Mouse (Mus musculus): ENCODE results near the gene Kif26a.
A peak's percentile ranks its signal among the peaks of the same experiment; 100 is the strongest.

Gene Kif26a

GRCm38 (mm10) chr12:112210622-112211021 lies 64.6 kb downstream of the Kif26a start:
- DNase-seq (ENCODE audit: extremely low read depth, insufficient read length, low spot score): no peak

DNA sequence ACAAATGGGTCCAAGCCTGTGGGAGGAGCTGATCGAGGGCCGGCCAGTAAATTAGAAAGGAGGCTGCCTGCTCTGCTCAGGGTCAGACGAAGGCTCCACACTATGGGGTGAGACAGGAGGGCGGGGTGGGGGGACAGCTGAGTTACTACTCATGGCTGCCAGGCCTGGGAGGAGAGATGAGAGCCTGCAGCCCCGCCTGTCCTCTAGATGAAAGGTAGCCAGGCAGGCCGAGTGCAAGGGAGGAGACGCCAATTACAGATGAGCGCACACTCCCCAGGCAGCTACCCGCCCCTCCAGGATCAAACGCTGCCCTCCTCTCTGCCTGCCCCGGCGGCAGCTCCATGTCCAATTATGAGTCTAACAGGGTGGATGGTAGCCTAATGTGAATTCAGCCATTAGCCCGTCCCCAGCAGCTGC lies 68.4 kb downstream of the Kif26a start:
- no peak for DNase-seq (ENCODE audit: extremely low read depth, insufficient read length, low spot score)

- no peak for DNase-seq (ENCODE audit: extremely low read depth, insufficient read length, low spot score)
Measured at GRCm38 (mm10) chr12:112215545-112215944, 69.5 kb downstream of the Kif26a start.

GRCm38 (mm10) chr12:112217021-112217420 lies 71.0 kb downstream of the Kif26a start:
- DNase-seq (ENCODE audit: extremely low read depth, insufficient read length, low spot score): no peak

- no peak for DNase-seq (ENCODE audit: extremely low read depth, insufficient read length, low spot score)
Measured at GRCm38 (mm10) chr12:112217681-112218080, 71.7 kb downstream of the Kif26a start.

DNA sequence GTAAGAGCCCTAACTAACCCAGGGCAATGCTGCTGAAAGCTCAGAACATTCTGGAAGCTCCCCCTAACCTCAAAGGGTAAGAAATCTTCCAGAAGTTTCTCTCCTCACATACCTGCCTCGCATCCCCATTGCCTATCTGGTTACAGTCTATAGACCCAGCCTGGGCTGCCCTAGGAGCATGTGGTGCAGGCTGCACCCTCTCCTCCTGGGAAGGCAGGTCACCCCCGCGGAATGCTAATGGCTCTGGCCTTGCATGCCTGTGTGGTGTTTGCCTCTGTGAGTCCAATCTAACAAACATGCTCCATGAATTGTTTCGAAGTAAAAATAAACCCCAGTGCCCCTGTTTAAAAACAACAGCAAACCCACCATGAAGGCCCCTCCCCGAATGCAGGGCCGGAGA lies 75.3 kb downstream of the Kif26a start:
- no peak for DNase-seq (ENCODE audit: extremely low read depth, insufficient read length, low spot score)

- no peak for DNase-seq (ENCODE audit: extremely low read depth, insufficient read length, low spot score)
Measured at GRCm38 (mm10) chr12:112221754-112222439, 75.9 kb downstream of the Kif26a start.

DNA sequence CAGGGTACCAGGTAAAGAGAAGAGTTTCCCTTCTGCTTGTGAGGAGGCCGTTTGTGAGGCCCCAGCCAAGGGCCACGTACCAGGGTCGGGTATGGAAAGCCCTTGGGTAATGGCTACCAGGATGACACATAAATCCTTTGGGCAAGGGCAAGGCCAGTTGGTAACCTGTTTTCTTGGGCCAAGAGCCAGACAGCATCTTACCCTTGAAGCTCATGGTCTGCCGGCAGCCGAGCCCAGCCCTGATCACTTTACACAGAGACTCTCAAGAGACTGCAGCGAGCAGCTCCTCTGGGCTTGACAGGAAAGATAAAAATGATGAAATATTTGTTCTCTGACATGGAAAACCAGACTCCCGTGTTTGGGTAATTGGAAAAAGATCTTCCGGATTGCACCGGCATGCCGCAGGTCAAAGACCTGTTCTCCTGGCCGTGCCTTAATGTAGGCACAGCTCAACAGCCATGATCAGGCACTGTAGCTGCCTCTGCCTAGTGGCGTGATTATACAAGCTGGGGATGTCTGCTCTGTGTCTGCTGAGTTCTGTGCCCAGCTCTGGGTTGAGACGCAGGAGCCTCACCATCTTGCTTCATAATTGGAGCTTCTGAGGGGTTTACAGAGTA lies 77.8 kb downstream of the Kif26a start:
- peak; percentile 14 for DNase-seq (ENCODE audit: extremely low read depth, insufficient read length, low spot score)

DNA sequence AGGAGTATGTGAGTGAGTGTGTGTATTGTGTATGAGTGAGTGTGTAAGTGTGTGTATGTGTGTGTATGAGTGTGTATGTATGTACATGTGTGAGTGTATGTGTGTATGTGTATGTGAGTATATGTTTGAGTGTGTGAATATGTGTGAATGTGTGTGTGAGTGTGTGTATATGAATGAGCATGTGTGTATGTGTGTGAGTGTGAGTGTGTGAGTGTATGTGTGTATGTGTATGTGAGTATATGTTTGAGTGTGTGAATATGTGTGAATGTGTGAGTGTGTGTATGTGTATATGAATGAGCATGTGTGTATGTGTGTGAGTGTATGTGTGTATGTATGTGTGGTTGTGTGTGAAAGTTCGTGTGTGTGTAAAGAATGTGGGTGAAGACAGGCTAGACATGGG lies 80.2 kb downstream of the Kif26a start:
- no peak for DNase-seq (ENCODE audit: extremely low read depth, insufficient read length, low spot score)

DNA sequence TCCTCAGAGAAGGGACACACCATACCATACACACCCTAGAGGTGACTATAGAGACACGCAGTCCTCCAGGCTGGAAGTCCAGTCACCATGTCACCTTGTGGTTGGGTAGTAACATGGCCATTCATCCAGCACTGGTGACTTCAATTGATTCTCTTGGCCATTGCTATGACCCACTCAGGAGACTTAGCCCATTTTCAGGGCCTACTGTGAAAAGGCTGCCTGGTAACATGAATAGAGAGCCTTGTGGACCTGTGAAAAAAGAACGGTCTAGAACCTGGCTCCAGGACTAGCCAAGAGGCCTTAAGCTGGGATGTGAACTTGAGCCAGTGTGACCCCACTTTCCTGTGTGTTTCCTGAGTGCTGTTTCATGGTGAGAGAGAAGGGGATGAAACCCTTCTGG lies 80.6 kb downstream of the Kif26a start:
- no peak for DNase-seq (ENCODE audit: extremely low read depth, insufficient read length, low spot score)

GRCm38 (mm10) chr12:112229084-112229483 lies 83.1 kb downstream of the Kif26a start:
- no peak for DNase-seq (ENCODE audit: extremely low read depth, insufficient read length, low spot score)

DNA sequence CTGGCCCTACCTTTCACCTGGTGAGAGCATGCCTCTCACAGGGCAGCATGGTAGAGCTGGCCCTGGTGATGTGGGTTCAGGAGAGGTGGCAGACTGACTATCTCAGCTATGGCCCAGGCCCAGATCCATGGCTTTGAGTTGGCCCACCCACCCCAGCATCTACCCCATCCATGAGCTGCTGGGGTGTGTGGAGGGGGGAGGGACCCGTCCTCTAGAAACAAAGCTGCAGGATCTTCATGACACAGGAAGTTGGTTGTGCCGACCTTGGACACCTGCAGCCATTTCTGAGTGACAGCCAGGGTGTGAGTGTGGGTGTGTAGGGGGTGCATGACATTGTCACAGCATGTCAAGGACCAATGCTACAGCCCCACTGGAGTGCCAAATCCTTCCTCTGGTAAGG lies 84.2 kb downstream of the Kif26a start:
- no peak for DNase-seq (ENCODE audit: extremely low read depth, insufficient read length, low spot score)
